Mouse (Mus musculus) ES-E14 (cell line): ENCODE measurements around the gene Gif.

Experiments used
- HCFC1 ChIP-seq: IDR thresholded peaks from 2 replicates; pipeline ENCODE4 v1.6.1; 2012; ENCODE audit warnings: low read length, inconsistent platforms, borderline replicate concordance; ENCODE audit not compliant: insufficient read depth
- ZC3H11A ChIP-seq: IDR thresholded peaks from 2 replicates; pipeline ENCODE4 v1.6.1; 2012; ENCODE audit warnings: low read depth, mild to moderate bottlenecking, inconsistent platforms, low read length, borderline replicate concordance
- ZNF384 ChIP-seq: IDR thresholded peaks from 2 replicates; pipeline ENCODE4 v1.6.1; 2012; ENCODE audit warnings: low read depth, low read length, inconsistent platforms

DNA sequence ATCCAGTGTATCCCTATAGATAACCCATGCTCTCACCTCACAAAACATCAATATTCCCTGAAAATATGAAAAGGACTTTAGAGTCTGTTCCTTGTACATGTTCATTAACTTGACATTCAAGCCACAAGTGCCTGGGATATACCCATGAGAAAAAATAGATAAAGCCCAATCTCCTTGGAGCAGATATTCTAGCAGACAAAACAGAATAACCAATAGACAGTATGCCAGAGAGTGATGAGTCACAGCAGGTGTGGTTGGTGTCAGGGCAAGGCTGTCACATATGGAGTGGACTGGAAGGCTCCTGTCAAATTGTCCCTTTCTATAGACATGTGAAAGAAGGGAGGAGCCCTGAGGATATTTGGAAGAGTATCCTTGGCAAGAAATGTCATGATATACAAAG is 1.7 kb upstream of the Gif start:
- no peak for TF ChIP-seq ZNF384
- TF ChIP-seq HCFC1 = no peak
- TF ChIP-seq ZC3H11A = no peak
